Comparison of ENCODE assay signal across 18 mouse cellular contexts in genomic region chr4:152265791-152266190, GRCm38 (mm10). TPM values are rescaled to one million over a fixed set of nuclear protein-coding genes. Genes with fewer than 3 reads are reported as not detected.
A peak's percentile ranks its signal among the peaks of the same experiment; 100 is the strongest.
DNase-seq lines count a peak whose midpoint lies in the region; ATAC-seq and TF ChIP-seq lines count a peak whose summit lies in the region.
"Had no signal": no experiment of that assay in that cellular context is flagged by ENCODE, and none has a peak within 500 bp of the region (broad histone marks: within the 10 kb centered on the region; RNA-seq: fewer than 3 reads in every experiment).

No protein-coding gene starts in this region.

- no peaks in the 10 kb centered on the region for H3K36me3 ChIP-seq in heart, adult 2 months (ENCODE audit: control insufficient read depth, insufficient read depth, low read length)
- 0 out of 2 replicates have a peak, but pooled peaks cover 2% of the 10 kb centered on the region for H3K36me3 ChIP-seq in hindbrain, embryonic 12.5 days
- peaks cover 10% of the 10 kb centered on the region for H3K36me3 ChIP-seq in hindbrain, embryonic 14.5 days (replicated peaks; ENCODE audit: control insufficient read depth, insufficient read depth)
- H3K36me3 ChIP-seq in embryonic facial prominence, embryonic 14.5 days (ENCODE audit: control insufficient read depth, insufficient read depth, low read length) = no peaks in the 10 kb centered on the region
- peaks cover 2% of the 10 kb centered on the region for H3K36me3 ChIP-seq in hindbrain, embryonic 16.5 days (ENCODE audit: control insufficient read depth, insufficient read depth, low read length)
- H3K36me3 ChIP-seq: limb, embryonic 13.5 days had no signal

- TF ChIP-seq CTCF in heart, adult 2 months (IDR thresholded peaks at IDR 0.05) = no peak

- H3K9ac ChIP-seq in heart, adult 2 months (ENCODE audit: low read depth, low read length) = no peak overlapping the region
- H3K9ac ChIP-seq in hindbrain, embryonic 12.5 days = peak overlapping the region; percentile 19; the same call in 1 of the 2 replicates
- no peak overlapping the region for H3K9ac ChIP-seq in hindbrain, embryonic 14.5 days
- H3K9ac ChIP-seq in embryonic facial prominence, embryonic 14.5 days (ENCODE audit: low read depth, low read length) = no peak overlapping the region
- no peak overlapping the region for H3K9ac ChIP-seq in hindbrain, embryonic 16.5 days (ENCODE audit: low read depth, low read length)
- H3K9ac ChIP-seq: limb, embryonic 13.5 days had no signal

- TF ChIP-seq POLR2A in heart, adult 2 months (IDR thresholded peaks at IDR 0.05; ENCODE audit: insufficient read depth, low read depth, low read length) = no peak

- H3K79me2 ChIP-seq in heart, adult 2 months (replicated peaks; ENCODE audit: control insufficient read depth, insufficient read depth, low read length) = no peaks in the 10 kb centered on the region

- peaks cover 18% of the 10 kb centered on the region for H3K4me1 ChIP-seq in heart, adult 2 months (ENCODE audit: control insufficient read depth, insufficient read depth, low read length)
- peaks cover 35% of the 10 kb centered on the region for H3K4me1 ChIP-seq in hindbrain, embryonic 12.5 days
- H3K4me1 ChIP-seq in hindbrain, embryonic 14.5 days (replicated peaks; ENCODE audit: control insufficient read depth, insufficient read depth, low read length) = no peaks in the 10 kb centered on the region; the same call in none of the 2 replicates
- peaks cover 18% of the 10 kb centered on the region for H3K4me1 ChIP-seq in embryonic facial prominence, embryonic 14.5 days (ENCODE audit: control insufficient read depth, insufficient read depth, low read length)
- H3K4me1 ChIP-seq in hindbrain, embryonic 16.5 days (ENCODE audit: control insufficient read depth, insufficient read depth, low read depth, low read length) = peaks cover 24% of the 10 kb centered on the region

- no peak for TF ChIP-seq EP300 in heart, adult 2 months (IDR thresholded peaks at IDR 0.05; ENCODE audit: insufficient read depth, low read depth, low read length)

- no peak for ATAC-seq in hindbrain, embryonic 12.5 days (ENCODE audit: low FRiP score)
- ATAC-seq in hindbrain, embryonic 14.5 days (ENCODE audit: low FRiP score) = no peak
- no peak for ATAC-seq in embryonic facial prominence, embryonic 14.5 days (ENCODE audit: low read depth)
- no peak for ATAC-seq in hindbrain, embryonic 16.5 days
- ATAC-seq: CD4-positive, CD25-positive, alpha-beta regulatory T cell, adult 4 months had no signal

- no peak for DNase-seq in heart, adult 2 months
- no peak for DNase-seq in heart, adult 11 months
- no peak for DNase-seq in hindbrain, embryonic 14.5 days (ENCODE audit: low spot score)
- no peak for DNase-seq in embryonic facial prominence, embryonic 14.5 days (ENCODE audit: low spot score)
- DNase-seq in adrenal gland, postnatal 25 days = no peak
- DNase-seq: adrenal gland, postnatal 36 days; lung, postnatal 14 days had no signal

- WGBS in heart, adult 2 months = 60% methylated on average over 5 of the region's 5 CpGs
- 39% methylated on average over 5 of the region's 5 CpGs for WGBS in hindbrain, embryonic 12.5 days
- WGBS in hindbrain, embryonic 14.5 days = 39% methylated on average over 5 of the region's 5 CpGs
- 57% methylated on average over 5 of the region's 5 CpGs for WGBS in embryonic facial prominence, embryonic 14.5 days
- 26% methylated on average over 5 of the region's 5 CpGs for WGBS in hindbrain, embryonic 16.5 days

- no peaks in the 10 kb centered on the region for H3K27me3 ChIP-seq in heart, adult 2 months (ENCODE audit: control insufficient read depth, insufficient read depth, low read length)
- peaks cover 15% of the 10 kb centered on the region; the same call in 1 of the 2 replicates for H3K27me3 ChIP-seq in hindbrain, embryonic 12.5 days
- H3K27me3 ChIP-seq in hindbrain, embryonic 14.5 days (ENCODE audit: control insufficient read depth, insufficient read depth, low read length) = 0 out of 2 replicates have a peak, but pooled peaks cover 5% of the 10 kb centered on the region
- no peaks in the 10 kb centered on the region for H3K27me3 ChIP-seq in embryonic facial prominence, embryonic 14.5 days (replicated peaks; ENCODE audit: control insufficient read depth, insufficient read depth, low read length)
- no peaks in the 10 kb centered on the region for H3K27me3 ChIP-seq in hindbrain, embryonic 16.5 days (replicated peaks; ENCODE audit: control insufficient read depth, insufficient read depth, low read length)
- H3K27me3 ChIP-seq: limb, embryonic 13.5 days had no signal

- H3K4me2 ChIP-seq in hindbrain, embryonic 12.5 days (replicated peaks) = no peak overlapping the region
- no peak overlapping the region for H3K4me2 ChIP-seq in hindbrain, embryonic 14.5 days (replicated peaks)
- H3K4me2 ChIP-seq in embryonic facial prominence, embryonic 14.5 days (ENCODE audit: low read depth, low read length) = no peak overlapping the region
- H3K4me2 ChIP-seq in hindbrain, embryonic 16.5 days (ENCODE audit: low read length) = no peak overlapping the region
- H3K4me2 ChIP-seq: limb, embryonic 13.5 days had no signal

- intact Hi-C loops in heart, adult 2 months (cut with DNase I) = no loop called here

- no peaks in the 10 kb centered on the region for H3K9me3 ChIP-seq in hindbrain, embryonic 12.5 days (replicated peaks)
- no peaks in the 10 kb centered on the region for H3K9me3 ChIP-seq in hindbrain, embryonic 14.5 days (ENCODE audit: control insufficient read depth, low read length)
- H3K9me3 ChIP-seq in embryonic facial prominence, embryonic 14.5 days (ENCODE audit: control insufficient read depth, low read length) = no peaks in the 10 kb centered on the region
- H3K9me3 ChIP-seq in hindbrain, embryonic 16.5 days (ENCODE audit: control insufficient read depth, low read length) = no peaks in the 10 kb centered on the region
- H3K9me3 ChIP-seq: limb, embryonic 13.5 days had no signal

- peak overlapping the region; percentile 40 for H3K27ac ChIP-seq in heart, adult 2 months
- H3K27ac ChIP-seq in hindbrain, embryonic 12.5 days = no peak overlapping the region
- H3K27ac ChIP-seq in hindbrain, embryonic 14.5 days = no peak overlapping the region
- H3K27ac ChIP-seq in embryonic facial prominence, embryonic 14.5 days (replicated peaks; ENCODE audit: low read depth, low read length) = peak overlapping the region; percentile 35
- peak overlapping the region; percentile 56; the same call in 1 of the 2 replicates for H3K27ac ChIP-seq in hindbrain, embryonic 16.5 days (ENCODE audit: low read depth, low read length)
- H3K27ac ChIP-seq: limb, embryonic 13.5 days had no signal

- no peak overlapping the region for H3K4me3 ChIP-seq in heart, adult 2 months
- no peak overlapping the region for H3K4me3 ChIP-seq in hindbrain, embryonic 12.5 days
- H3K4me3 ChIP-seq in hindbrain, embryonic 14.5 days (replicated peaks; ENCODE audit: low read length) = no peak overlapping the region
- no peak overlapping the region for H3K4me3 ChIP-seq in embryonic facial prominence, embryonic 14.5 days (ENCODE audit: low read depth, low read length)
- H3K4me3 ChIP-seq in hindbrain, embryonic 16.5 days (ENCODE audit: low read length) = no peak overlapping the region
- H3K4me3 ChIP-seq: limb, embryonic 13.5 days had no signal

RNA-seq across cellular contexts. Expression of gene Gpr153, which starts 8.2 kb away (rescaled TPM):
- total RNA-seq in heart, adult 2 months (2021) = 10 to 100 TPM in 1 of 2 experiments, 1 to 10 TPM in 1; 8.6 to 11.9 TPM
- 18.0 and 24.0 TPM in 2 replicates for polyA plus RNA-seq in heart, adult 2 months (2012; rRNA removed)
- 13.1 and 16.2 TPM in 2 replicates for polyA plus RNA-seq in hindbrain, embryonic 12.5 days (2016; fragmentation: Nextera tagmentation; extraction: Ambion mirVana)
- 23.1 and 27.8 TPM in 2 replicates for polyA plus RNA-seq in hindbrain, embryonic 14.5 days (2014; fragmentation: Nextera tagmentation; extraction: Ambion mirVana)
- 36.7 and 40.7 TPM in 2 replicates for polyA plus RNA-seq in embryonic facial prominence, embryonic 14.5 days (2014; fragmentation: Nextera tagmentation; extraction: Ambion mirVana)
- 15.5 and 16.4 TPM in 2 replicates for polyA plus RNA-seq in hindbrain, embryonic 16.5 days (2015; fragmentation: Nextera tagmentation; extraction: Ambion mirVana)
- 3.1 and 3.6 TPM in 2 replicates for total RNA-seq in adrenal gland, postnatal 25 days (2021)
- total RNA-seq: megakaryocyte-erythroid progenitor cell, adult 5-6 weeks had no signal

RNA-seq across cellular contexts. Expression of gene Hes3, which starts 25.7 kb away (rescaled TPM):
- total RNA-seq in heart, adult 2 months (2021) = not detected
- not detected in 2 replicates for polyA plus RNA-seq in heart, adult 2 months (2012; rRNA removed)
- polyA plus RNA-seq in hindbrain, embryonic 12.5 days (2016; fragmentation: Nextera tagmentation; extraction: Ambion mirVana) = 1.2 and 2.1 TPM in 2 replicates
- 0.24 and 1.2 TPM in 2 replicates for polyA plus RNA-seq in hindbrain, embryonic 14.5 days (2014; fragmentation: Nextera tagmentation; extraction: Ambion mirVana)
- polyA plus RNA-seq in embryonic facial prominence, embryonic 14.5 days (2014; fragmentation: Nextera tagmentation; extraction: Ambion mirVana) = not detected in 2 replicates
- polyA plus RNA-seq in hindbrain, embryonic 16.5 days (2015; fragmentation: Nextera tagmentation; extraction: Ambion mirVana) = 0.11 and 0.50 TPM in 2 replicates
- not detected in 2 replicates for total RNA-seq in adrenal gland, postnatal 25 days (2021)
- total RNA-seq: adrenal gland, postnatal 36 days; gastrocnemius, postnatal 14 days; megakaryocyte-erythroid progenitor cell, adult 5-6 weeks; neutrophil, adult 5-6 weeks had no signal
- polyA plus RNA-seq: CD4-positive, CD25-positive, alpha-beta regulatory T cell, adult 4 months; kidney, embryonic 14.5 days; large intestine, adult 2 months; limb, embryonic 13.5 days; liver, embryonic 16.5 days; stomach, embryonic 16.5 days had no signal

RNA-seq across cellular contexts. Expression of gene Icmt, which starts 31.2 kb away (rescaled TPM):
- 10 to 100 TPM; 26.4 to 28.2 TPM for total RNA-seq in heart, adult 2 months (2021)
- polyA plus RNA-seq in heart, adult 2 months (2012; rRNA removed) = 17.7 and 27.2 TPM in 2 replicates
- 25.3 and 25.6 TPM in 2 replicates for polyA plus RNA-seq in hindbrain, embryonic 12.5 days (2016; fragmentation: Nextera tagmentation; extraction: Ambion mirVana)
- polyA plus RNA-seq in hindbrain, embryonic 14.5 days (2014; fragmentation: Nextera tagmentation; extraction: Ambion mirVana) = 20.6 and 22.8 TPM in 2 replicates
- polyA plus RNA-seq in embryonic facial prominence, embryonic 14.5 days (2014; fragmentation: Nextera tagmentation; extraction: Ambion mirVana) = 25.1 and 26.9 TPM in 2 replicates
- 17.2 and 22.2 TPM in 2 replicates for polyA plus RNA-seq in hindbrain, embryonic 16.5 days (2015; fragmentation: Nextera tagmentation; extraction: Ambion mirVana)
- 44.9 and 48.7 TPM in 2 replicates for total RNA-seq in adrenal gland, postnatal 25 days (2021)

RNA-seq across cellular contexts. Expression of gene Rnf207, which starts 53.0 kb away (rescaled TPM):
- 10 to 100 TPM; 34.5 to 47.7 TPM for total RNA-seq in heart, adult 2 months (2021)
- 155 and 167 TPM in 2 replicates for polyA plus RNA-seq in heart, adult 2 months (2012; rRNA removed)
- 2.5 and 3.8 TPM in 2 replicates for polyA plus RNA-seq in hindbrain, embryonic 12.5 days (2016; fragmentation: Nextera tagmentation; extraction: Ambion mirVana)
- 5.6 and 6.9 TPM in 2 replicates for polyA plus RNA-seq in hindbrain, embryonic 14.5 days (2014; fragmentation: Nextera tagmentation; extraction: Ambion mirVana)
- 0.56 and 0.84 TPM in 2 replicates for polyA plus RNA-seq in embryonic facial prominence, embryonic 14.5 days (2014; fragmentation: Nextera tagmentation; extraction: Ambion mirVana)
- 9.0 and 10.6 TPM in 2 replicates for polyA plus RNA-seq in hindbrain, embryonic 16.5 days (2015; fragmentation: Nextera tagmentation; extraction: Ambion mirVana)
- 1.1 TPM in 1 of 2 replicates, not detected in the other for total RNA-seq in adrenal gland, postnatal 25 days (2021)
- total RNA-seq: gastrocnemius, postnatal 14 days; megakaryocyte-erythroid progenitor cell, adult 5-6 weeks; neutrophil, adult 5-6 weeks had no signal
- polyA plus RNA-seq: CD4-positive, CD25-positive, alpha-beta regulatory T cell, adult 4 months; liver, embryonic 16.5 days had no signal

RNA-seq across cellular contexts. Expression of gene Rpl22, which starts 59.8 kb away (rescaled TPM):
- 100 to 1,000 TPM; 242 to 276 TPM for total RNA-seq in heart, adult 2 months (2021)
- polyA plus RNA-seq in heart, adult 2 months (2012; rRNA removed) = 40.9 and 76.8 TPM in 2 replicates
- 257 and 282 TPM in 2 replicates for polyA plus RNA-seq in hindbrain, embryonic 12.5 days (2016; fragmentation: Nextera tagmentation; extraction: Ambion mirVana)
- polyA plus RNA-seq in hindbrain, embryonic 14.5 days (2014; fragmentation: Nextera tagmentation; extraction: Ambion mirVana) = 154 and 178 TPM in 2 replicates
- 395 and 470 TPM in 2 replicates for polyA plus RNA-seq in embryonic facial prominence, embryonic 14.5 days (2014; fragmentation: Nextera tagmentation; extraction: Ambion mirVana)
- polyA plus RNA-seq in hindbrain, embryonic 16.5 days (2015; fragmentation: Nextera tagmentation; extraction: Ambion mirVana) = 125 and 138 TPM in 2 replicates
- 458 and 532 TPM in 2 replicates for total RNA-seq in adrenal gland, postnatal 25 days (2021)

Comparison
In these comparisons a context has a peak if more than half of its experiments do, and no peak if none do; other contexts are left out.
1. H3K27ac ChIP-seq: peak in heart, adult 2 months (single experiment), embryonic facial prominence, embryonic 14.5 days (single experiment) and hindbrain, embryonic 16.5 days (single experiment); none in hindbrain, embryonic 12.5 days (single experiment) and hindbrain, embryonic 14.5 days (single experiment).